In the genomic region with DNA sequence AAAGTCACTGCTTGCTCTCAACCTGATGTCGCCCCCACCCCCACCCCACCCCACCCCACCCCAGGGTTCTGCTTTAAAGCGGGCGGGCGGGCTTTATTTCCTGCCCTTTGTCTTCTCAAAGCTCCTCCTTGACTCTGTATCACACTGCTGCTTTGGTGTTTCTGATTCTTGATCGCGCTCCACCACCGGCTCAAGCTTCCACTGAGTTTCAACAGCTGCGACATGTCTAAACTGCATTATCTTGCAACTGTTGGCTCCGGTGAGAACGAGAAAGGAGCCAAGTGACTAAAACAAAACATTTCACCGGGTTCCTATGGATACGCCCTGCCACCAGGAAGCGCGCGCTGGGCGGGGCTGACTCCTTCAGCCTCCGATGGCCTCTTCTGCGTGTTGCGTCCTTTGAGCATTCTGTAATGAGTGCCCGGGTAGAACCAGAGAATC, we compare ENCODE assay signal across 8 mouse cellular contexts. TPM values are rescaled to one million over a fixed set of nuclear protein-coding genes. Genes with fewer than 3 reads are reported as not detected.
DNase-seq lines count a peak whose midpoint lies in the region; ATAC-seq and TF ChIP-seq lines count a peak whose summit lies in the region.

No protein-coding gene starts in this region.

- peak; percentile 78 for ATAC-seq in forebrain, embryonic 16.5 days
- ATAC-seq in hindbrain, embryonic 11.5 days (ENCODE audit: low FRiP score), result peak; percentile 92
- ATAC-seq in megakaryocyte-erythroid progenitor cell, adult 5-6 weeks (replicated peaks; ENCODE audit: low FRiP score, low TSS enrichment, poor library complexity, severe bottlenecking), result peak; percentile 98

- no peak for TF ChIP-seq CTCF in layer of hippocampus, adult 2 months (conservative IDR thresholded peaks at IDR 0.05)

- H3K4me2 ChIP-seq in forebrain, embryonic 16.5 days (ENCODE audit: low read length), result peak overlapping the region; percentile 64
- peak overlapping the region; percentile 71 for H3K4me2 ChIP-seq in hindbrain, embryonic 11.5 days (replicated peaks; ENCODE audit: low read depth, low read length)

- H3K27me3 ChIP-seq in forebrain, embryonic 16.5 days (replicated peaks; ENCODE audit: control insufficient read depth, insufficient read depth, low read length), result no peaks in the 10 kb centered on the region
- no peaks in the 10 kb centered on the region for H3K27me3 ChIP-seq in hindbrain, embryonic 11.5 days (ENCODE audit: control insufficient read depth, insufficient read depth, low read length)

- no peak for DNase-seq in layer of hippocampus, adult 2 months (ENCODE audit: low spot score in 2 of 2)
- DNase-seq in layer of hippocampus, adult 9-11 months, result no peak
- DNase-seq in cerebellum, adult 9-10 months, result peak; percentile 63
- DNase-seq in hindbrain, embryonic 11.5 days (ENCODE audit: low spot score), result peak; percentile 86
- peak; percentile 48 for DNase-seq in left cerebral cortex, postnatal 4 days
- peak; percentile 50 for DNase-seq in spleen, adult 12 weeks (ENCODE audit: low spot score)

- peaks cover 4% of the 10 kb centered on the region for H3K4me1 ChIP-seq in forebrain, embryonic 16.5 days (replicated peaks; ENCODE audit: control insufficient read depth, insufficient read depth, low read length)
- H3K4me1 ChIP-seq in hindbrain, embryonic 11.5 days (replicated peaks; ENCODE audit: control insufficient read depth, insufficient read depth, low read length), result no peaks in the 10 kb centered on the region

- peak overlapping the region; percentile 32; the same call in 1 of the 2 replicates for H3K27ac ChIP-seq in layer of hippocampus, adult 2 months
- peak overlapping the region; percentile 39 for H3K27ac ChIP-seq in forebrain, embryonic 16.5 days (ENCODE audit: low read length)
- H3K27ac ChIP-seq in hindbrain, embryonic 11.5 days (ENCODE audit: low read depth, low read length), result peak overlapping the region; percentile 82

- H3K9me3 ChIP-seq in forebrain, embryonic 16.5 days (ENCODE audit: control insufficient read depth, low read length), result no peaks in the 10 kb centered on the region
- no peaks in the 10 kb centered on the region for H3K9me3 ChIP-seq in hindbrain, embryonic 11.5 days (ENCODE audit: control insufficient read depth, low read length)

- under 1% methylated on average over 20 of the region's 20 CpGs for WGBS in forebrain, embryonic 16.5 days
- under 1% methylated on average over 20 of the region's 20 CpGs for WGBS in hindbrain, embryonic 11.5 days

- H3K36me3 ChIP-seq in forebrain, embryonic 16.5 days (ENCODE audit: control insufficient read depth, insufficient read depth), result no peaks in the 10 kb centered on the region
- no peaks in the 10 kb centered on the region for H3K36me3 ChIP-seq in hindbrain, embryonic 11.5 days (ENCODE audit: control insufficient read depth, insufficient read depth, low read length)

- H3K9ac ChIP-seq in forebrain, embryonic 16.5 days (replicated peaks; ENCODE audit: low read depth, low read length), result peak overlapping the region; percentile 67
- H3K9ac ChIP-seq in hindbrain, embryonic 11.5 days (ENCODE audit: low read depth, low read length), result peak overlapping the region; percentile 66

- H3K4me3 ChIP-seq in layer of hippocampus, adult 2 months, result peak overlapping the region; percentile 69
- H3K4me3 ChIP-seq in forebrain, embryonic 16.5 days (replicated peaks; ENCODE audit: low read length), result peak overlapping the region; percentile 65
- H3K4me3 ChIP-seq in hindbrain, embryonic 11.5 days (ENCODE audit: low read depth, low read length), result peak overlapping the region; percentile 54

- intact Hi-C loops in left cerebral cortex, postnatal 4 days (cut with DNase I), result no loop called here

RNA-seq across cellular contexts. Expression of a gene that starts 43.2 kb away (rescaled TPM):
- 10 to 100 TPM; 23.7 to 25.1 TPM for total RNA-seq in layer of hippocampus, adult 2 months (2021)
- polyA plus RNA-seq in forebrain, embryonic 16.5 days (2015; fragmentation: Nextera tagmentation; extraction: Ambion mirVana), result 32.7 and 33.5 TPM in 2 replicates
- polyA plus RNA-seq in hindbrain, embryonic 11.5 days (2014; fragmentation: Nextera tagmentation; extraction: Ambion mirVana), result 35.8 and 36.2 TPM in 2 replicates
- total RNA-seq in left cerebral cortex, postnatal 4 days (2021), result 10 to 100 TPM; 24.5 to 27.2 TPM
- 11.2 and 11.7 TPM in 2 replicates for total RNA-seq in megakaryocyte-erythroid progenitor cell, adult 5-6 weeks (2014; fragmentation: Nextera tagmentation)
- 8.6 and 10.7 TPM in 2 replicates for total RNA-seq in megakaryocyte-erythroid progenitor cell, adult 5-6 weeks (2017)

RNA-seq across cellular contexts. Expression of a gene that starts 47.6 kb away (rescaled TPM):
- total RNA-seq in layer of hippocampus, adult 2 months (2021), result 10 to 100 TPM in 1 of 2 experiments, 1 to 10 TPM in 1; 8.3 to 15.1 TPM
- 20.2 and 22.8 TPM in 2 replicates for polyA plus RNA-seq in forebrain, embryonic 16.5 days (2015; fragmentation: Nextera tagmentation; extraction: Ambion mirVana)
- polyA plus RNA-seq in hindbrain, embryonic 11.5 days (2014; fragmentation: Nextera tagmentation; extraction: Ambion mirVana), result 31.9 and 32.3 TPM in 2 replicates
- 10 to 100 TPM in 1 of 2 experiments, 1 to 10 TPM in 1; 7.9 to 10.3 TPM for total RNA-seq in left cerebral cortex, postnatal 4 days (2021)
- total RNA-seq in megakaryocyte-erythroid progenitor cell, adult 5-6 weeks (2014; fragmentation: Nextera tagmentation), result 13.8 and 19.1 TPM in 2 replicates
- total RNA-seq in megakaryocyte-erythroid progenitor cell, adult 5-6 weeks (2017), result 16.1 and 21.1 TPM in 2 replicates

RNA-seq across cellular contexts. Expression of a gene that starts 56.7 kb away (rescaled TPM):
- total RNA-seq in layer of hippocampus, adult 2 months (2021), result 1 to 10 TPM; 7.6 to 9.7 TPM
- polyA plus RNA-seq in forebrain, embryonic 16.5 days (2015; fragmentation: Nextera tagmentation; extraction: Ambion mirVana), result 4.8 and 5.9 TPM in 2 replicates
- polyA plus RNA-seq in hindbrain, embryonic 11.5 days (2014; fragmentation: Nextera tagmentation; extraction: Ambion mirVana), result 10.7 and 12.6 TPM in 2 replicates
- total RNA-seq in left cerebral cortex, postnatal 4 days (2021), result 10 to 100 TPM; 10.8 to 11.7 TPM
- not detected in 2 replicates for total RNA-seq in megakaryocyte-erythroid progenitor cell, adult 5-6 weeks (2014; fragmentation: Nextera tagmentation)
- total RNA-seq in megakaryocyte-erythroid progenitor cell, adult 5-6 weeks (2017), result not detected in 2 replicates

Comparison
In these comparisons a context has a peak if more than half of its experiments do, and no peak if none do; other contexts are left out.
1. DNase-seq: peak in cerebellum, adult 9-10 months (single experiment), hindbrain, embryonic 11.5 days (single experiment), left cerebral cortex, postnatal 4 days (single experiment) and spleen, adult 12 weeks (single experiment); none in layer of hippocampus, adult 2 months (0 of 2) and layer of hippocampus, adult 9-11 months (single experiment).
2. H3K27ac ChIP-seq: peak in every context shown above with its lines; median percentile 82 in hindbrain, embryonic 11.5 days; 39 in forebrain, embryonic 16.5 days; 32 in layer of hippocampus, adult 2 months.
3. RNA of a gene that starts 56.7 kb away (total RNA-seq): 10.8 to 11.7 TPM in left cerebral cortex, postnatal 4 days and 7.6 to 9.7 TPM in layer of hippocampus, adult 2 months; not detected in megakaryocyte-erythroid progenitor cell, adult 5-6 weeks; every median in the first group is over 4 times any median in the second.
4. Peak in every context shown above with its lines, with median percentiles within 50 percentile points of each other: H3K4me3 ChIP-seq and ATAC-seq.